Mouse (Mus musculus): ENCODE measurements at regions not wholly inside any gene's neighbourhood (a gene's known extent, or its start where the extent isn't known, plus 50 kb on each side); places are given as distances from the start of the nearest gene placed in this dataset.

GRCm38 (mm10) chr2:27590511-27590910 lies 75.6 kb downstream of the Wdr5 start:
- Histone ChIP-seq H3K27ac (no peak overlapping the region), H3K4me3 (no peak overlapping the region)
- no peak for TF ChIP-seq CTCF (conservative IDR thresholded peaks at IDR 0.05)
- DNase-seq (ENCODE audit: low spot score in 2 of 2), result no peak

GRCm38 (mm10) chr2:27591668-27592067 lies 76.7 kb downstream of the Wdr5 start:
- TF ChIP-seq CTCF (conservative IDR thresholded peaks at IDR 0.05), result no peak
- Histone ChIP-seq H3K27ac (no peak overlapping the region), H3K4me3 (no peak overlapping the region)
- DNase-seq (ENCODE audit: low spot score in 2 of 2), result no peak

DNA sequence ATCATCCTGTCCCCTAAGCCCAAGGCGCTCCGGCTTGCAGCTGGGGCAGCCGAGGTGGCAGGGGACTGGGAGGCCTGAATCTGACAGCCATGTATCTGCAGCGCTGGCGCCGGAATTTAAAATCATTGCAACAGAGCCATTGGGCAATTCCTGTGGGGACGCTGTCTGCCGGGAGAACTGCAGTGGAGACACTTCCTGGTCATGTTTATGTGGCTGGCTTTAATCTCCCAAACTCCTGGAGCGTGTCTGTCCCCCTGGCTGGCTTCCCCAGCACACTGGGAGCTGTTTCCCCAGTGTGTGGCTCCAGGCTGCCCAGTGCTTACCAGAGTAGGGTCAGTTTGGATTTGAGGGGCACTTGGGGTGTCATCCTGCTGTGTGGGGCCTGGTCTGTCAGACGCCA lies 78.4 kb downstream of the Wdr5 start:
- Histone ChIP-seq H3K4me3 (no peak overlapping the region), H3K27ac (no peak overlapping the region)
- no peak for DNase-seq (ENCODE audit: low spot score in 2 of 2)
- no peak for TF ChIP-seq CTCF (conservative IDR thresholded peaks at IDR 0.05)

DNA sequence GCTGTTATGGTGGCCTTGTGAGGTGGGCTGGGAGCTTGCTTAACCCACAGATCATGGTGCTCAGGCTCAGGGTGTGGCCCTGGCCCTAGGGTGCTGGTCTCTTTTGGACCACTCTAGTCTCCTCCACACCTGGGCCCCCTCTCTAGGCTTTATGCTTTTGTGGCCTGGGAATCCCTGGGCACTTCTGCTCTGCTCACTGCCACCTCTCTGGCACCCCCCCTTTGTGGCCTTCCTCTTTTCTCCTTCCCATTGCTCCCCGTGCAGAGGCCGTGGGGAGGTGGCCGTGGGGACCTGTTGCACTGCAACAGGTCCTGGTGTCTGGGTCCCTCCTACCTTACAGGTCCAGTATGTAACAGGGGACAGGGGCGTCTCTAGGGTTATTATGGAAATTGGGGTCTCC lies 80.3 kb downstream of the Wdr5 start:
- DNase-seq (ENCODE audit: low spot score in 2 of 2), result no peak
- no peak for TF ChIP-seq CTCF (conservative IDR thresholded peaks at IDR 0.05)
- H3K27ac ChIP-seq, result no peak overlapping the region

GRCm38 (mm10) chr2:27596217-27596616 lies 80.0 kb upstream of the Rxra start:
- TF ChIP-seq CTCF (conservative IDR thresholded peaks at IDR 0.05), result no peak
- H3K27ac ChIP-seq, result no peak overlapping the region

More for the DNA sequence above, 80.3 kb downstream of the Wdr5 start:
- no peak overlapping the region for H3K4me3 ChIP-seq

GRCm38 (mm10) chr2:27596966-27597365 lies 79.3 kb upstream of the Rxra start:
- Histone ChIP-seq H3K27ac (no peak overlapping the region), H3K4me3 (no peak overlapping the region)
- TF ChIP-seq CTCF (conservative IDR thresholded peaks at IDR 0.05), result no peak
- DNase-seq (ENCODE audit: low spot score in 2 of 2), result no peak

More at GRCm38 (mm10) chr2:27596217-27596616, 80.0 kb upstream of the Rxra start:
- no peak overlapping the region for H3K4me3 ChIP-seq
- no peak for DNase-seq (ENCODE audit: low spot score in 2 of 2)

DNA sequence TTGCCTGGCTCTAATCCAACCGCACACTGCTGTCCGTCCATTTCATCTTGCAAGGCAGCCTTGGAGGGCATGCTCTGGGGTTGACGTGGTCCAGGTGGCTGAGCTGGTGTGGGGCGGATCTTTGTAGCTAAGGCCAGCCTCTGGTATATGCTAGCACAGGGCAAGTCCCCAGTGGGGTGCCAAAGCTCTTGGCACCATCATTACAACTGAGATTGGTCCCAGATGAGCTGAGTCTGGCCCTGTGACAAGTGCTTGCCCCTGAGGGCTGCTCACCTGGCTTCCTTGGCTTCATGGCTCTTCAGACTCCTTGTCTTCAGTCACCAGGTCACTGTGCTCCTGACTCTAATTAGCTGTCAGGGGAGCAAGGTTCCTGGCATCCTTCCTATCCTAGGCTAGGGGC lies 78.3 kb upstream of the Rxra start:
- Histone ChIP-seq H3K27ac (no peak overlapping the region), H3K4me3 (no peak overlapping the region)
- TF ChIP-seq CTCF (conservative IDR thresholded peaks at IDR 0.05), result no peak
- no peak for DNase-seq (ENCODE audit: low spot score in 2 of 2)

DNA sequence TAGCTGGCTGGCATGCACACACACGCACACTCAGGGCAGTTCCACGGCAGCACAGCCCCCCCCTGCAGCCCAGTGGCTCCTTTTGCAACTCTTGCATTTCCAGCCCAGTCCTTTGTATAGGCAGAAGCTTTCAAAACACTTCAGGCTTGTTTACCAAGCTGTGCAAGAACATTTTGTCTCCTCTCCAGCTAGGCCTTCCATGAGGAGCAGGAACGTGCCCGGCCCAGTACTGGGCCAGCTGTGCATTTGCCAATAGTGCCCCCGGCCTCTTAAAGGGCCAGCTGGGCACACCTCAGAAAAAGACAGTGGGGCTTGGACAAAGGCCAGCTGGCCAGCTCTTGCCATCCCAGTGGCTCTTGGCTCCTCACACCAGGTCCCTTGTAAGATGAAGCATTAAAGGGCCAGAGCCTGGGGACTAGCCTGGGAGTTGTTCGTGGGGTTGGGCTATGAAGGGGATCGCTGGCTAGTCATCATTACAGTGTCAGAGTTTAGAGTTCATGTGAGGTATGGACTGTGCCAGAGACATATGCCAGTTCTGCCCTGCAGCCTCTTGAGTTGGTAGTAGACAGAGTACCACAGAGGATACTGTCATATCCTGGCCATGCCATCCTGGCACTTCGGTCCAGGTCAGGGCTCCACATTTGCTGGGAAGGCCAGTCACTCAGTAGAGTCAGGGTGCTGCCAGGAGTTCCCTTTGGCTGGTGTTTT lies 77.0 kb upstream of the Rxra start:
- DNase-seq (ENCODE audit: low spot score in 2 of 2), result peak; percentile 51 to 63
- Histone ChIP-seq H3K4me3 (no peak overlapping the region), H3K27ac (no peak overlapping the region)
- TF ChIP-seq CTCF (conservative IDR thresholded peaks at IDR 0.05), result no peak

- DNase-seq (ENCODE audit: low spot score in 2 of 2), result no peak
- no peak overlapping the region for H3K27ac ChIP-seq
- H3K4me3 ChIP-seq, result no peak overlapping the region
- TF ChIP-seq CTCF (conservative IDR thresholded peaks at IDR 0.05), result no peak
Observed at GRCm38 (mm10) chr2:27599769-27600167, 76.5 kb upstream of the Rxra start.

GRCm38 (mm10) chr2:27603333-27603732 lies 72.9 kb upstream of the Rxra start:
- no peak overlapping the region for H3K27ac ChIP-seq
- no peak for TF ChIP-seq CTCF (conservative IDR thresholded peaks at IDR 0.05)
- no peak for DNase-seq (ENCODE audit: low spot score in 2 of 2)
- no peak overlapping the region for H3K4me3 ChIP-seq

GRCm38 (mm10) chr2:27604588-27604987 lies 71.7 kb upstream of the Rxra start:
- no peak for DNase-seq (ENCODE audit: low spot score in 2 of 2)
- TF ChIP-seq CTCF (conservative IDR thresholded peaks at IDR 0.05), result no peak
- Histone ChIP-seq H3K4me3 (no peak overlapping the region), H3K27ac (no peak overlapping the region)

DNA sequence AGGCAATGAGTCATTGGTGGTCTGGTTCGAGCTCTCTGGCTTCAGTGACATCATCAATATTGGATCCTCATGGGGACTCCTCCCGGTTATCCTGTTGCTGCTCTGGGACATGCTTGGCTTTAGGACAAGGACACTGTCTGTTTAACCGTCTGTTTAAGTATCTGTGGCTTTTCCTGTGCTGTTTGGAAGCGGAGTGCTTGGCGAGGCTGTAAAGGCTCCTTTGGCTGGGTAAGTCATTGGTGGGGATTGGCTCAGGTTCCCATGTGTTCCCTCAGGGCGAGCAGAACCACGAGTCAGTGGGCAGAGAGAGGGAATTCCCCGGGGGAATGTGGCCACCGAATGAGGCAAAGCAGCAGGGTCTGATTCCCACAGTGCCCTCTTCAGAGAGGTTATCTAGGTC lies 69.4 kb upstream of the Rxra start:
- Histone ChIP-seq H3K27ac (no peak overlapping the region), H3K4me3 (no peak overlapping the region)
- no peak for DNase-seq (ENCODE audit: low spot score in 2 of 2)
- TF ChIP-seq CTCF (conservative IDR thresholded peaks at IDR 0.05), result no peak

DNA sequence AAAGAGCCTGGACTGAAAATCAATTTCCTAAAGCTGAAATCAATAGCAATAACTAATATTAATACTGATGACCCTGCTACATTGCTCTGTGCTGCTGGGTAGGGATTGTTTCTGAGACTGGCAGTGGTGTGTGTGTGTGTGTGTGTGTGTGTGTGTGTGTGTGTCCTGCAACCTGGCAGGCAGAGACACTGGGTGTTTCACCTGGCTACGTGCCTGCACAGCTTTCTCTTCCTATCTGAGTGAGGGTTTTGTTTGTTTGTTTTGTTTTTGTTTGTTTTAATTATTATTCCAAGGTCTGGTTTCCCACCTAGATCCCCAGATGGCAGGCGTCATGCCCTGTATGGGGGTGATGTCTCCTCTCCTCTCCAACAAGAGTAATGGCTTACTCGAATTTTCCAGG lies 54.5 kb upstream of the Rxra start:
- TF ChIP-seq CTCF (conservative IDR thresholded peaks at IDR 0.05), result no peak
- H3K27ac ChIP-seq, result no peak overlapping the region
- H3K4me3 ChIP-seq, result no peak overlapping the region
- no peak for DNase-seq (ENCODE audit: low spot score in 2 of 2)

DNA sequence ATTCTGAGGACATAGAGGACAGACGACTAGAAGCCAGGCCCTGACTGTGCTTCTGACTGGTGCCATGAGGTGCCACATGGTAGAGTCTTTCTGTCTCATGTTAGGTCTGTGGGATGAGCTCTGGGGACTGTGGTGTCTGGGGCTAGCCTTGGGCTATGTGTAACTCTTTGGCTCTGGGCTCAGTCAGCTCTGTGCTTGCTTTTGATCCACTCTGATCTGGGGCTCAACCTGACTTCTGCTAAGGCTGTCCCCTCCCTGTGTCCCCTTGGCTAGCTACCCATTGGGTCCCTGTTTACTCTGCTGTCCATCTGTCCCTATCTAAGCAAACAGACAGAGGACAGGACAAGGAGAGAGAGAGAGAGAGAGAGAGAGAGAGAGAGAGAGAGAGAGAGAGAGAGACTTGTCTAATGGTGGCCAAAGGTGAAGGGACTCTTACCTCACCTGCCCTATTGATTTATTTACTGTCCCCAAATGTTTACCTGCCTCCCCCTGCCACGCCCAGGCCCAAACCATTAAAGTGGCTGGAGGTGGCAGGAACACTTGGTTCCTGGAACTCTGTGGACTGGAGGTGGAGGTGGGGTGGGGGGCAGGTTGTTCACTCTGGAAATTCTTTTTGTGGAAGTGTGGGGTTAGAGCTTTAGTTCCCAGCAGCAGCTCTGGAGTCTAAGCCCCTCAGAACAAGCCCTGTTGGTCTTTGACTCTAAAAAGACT lies 51.4 kb upstream of the Rxra start:
- DNase-seq (ENCODE audit: low spot score in 2 of 2), result no peak
- Histone ChIP-seq H3K27ac (no peak overlapping the region), H3K4me3 (no peak overlapping the region)
- TF ChIP-seq CTCF (conservative IDR thresholded peaks at IDR 0.05), result no peak

Measured in layer of hippocampus, adult 2 months (tissue).